8 mouse cellular contexts compared by ENCODE assay signal in the genomic region with DNA sequence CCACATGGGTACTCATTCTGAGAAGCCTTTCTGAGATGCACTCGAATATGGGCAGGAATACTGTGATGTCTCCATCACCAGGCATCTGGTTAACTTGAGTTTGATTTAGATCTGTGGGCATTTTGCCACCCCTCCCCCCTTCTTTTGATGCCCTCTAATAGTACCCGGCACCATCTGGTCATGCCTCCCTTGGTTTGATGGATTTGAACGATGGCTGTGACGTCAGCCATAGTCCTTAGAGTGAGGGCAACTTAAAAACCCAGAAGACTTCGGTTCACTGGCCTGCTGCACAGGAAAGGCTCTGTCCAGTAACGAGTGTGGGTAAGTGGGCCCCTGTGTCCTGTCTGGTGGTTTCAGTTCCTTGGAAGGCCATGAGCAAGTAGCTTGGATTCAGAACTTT.
DNase-seq lines count a peak whose midpoint lies in the region; ATAC-seq and TF ChIP-seq lines count a peak whose summit lies in the region.

No protein-coding gene starts in this region.

- peak overlapping the region; percentile 90 for H3K4me2 ChIP-seq in lung, embryonic 15.5 days
- H3K4me2 ChIP-seq in embryonic facial prominence, embryonic 14.5 days (ENCODE audit: low read depth, low read length) = peak overlapping the region; percentile 84
- H3K4me2 ChIP-seq in limb, embryonic 14.5 days (replicated peaks; ENCODE audit: low read depth, low read length, severe bottlenecking) = peak overlapping the region; percentile 90
- peak overlapping the region; percentile 72 for H3K4me2 ChIP-seq in stomach, embryonic 14.5 days (replicated peaks; ENCODE audit: low read depth, low read length)

- peak overlapping the region; percentile 2 for H3K9ac ChIP-seq in lung, embryonic 15.5 days
- peak overlapping the region; percentile 75 for H3K9ac ChIP-seq in embryonic facial prominence, embryonic 14.5 days (ENCODE audit: low read depth, low read length)
- no peak overlapping the region; the same call in 1 of the 2 replicates for H3K9ac ChIP-seq in limb, embryonic 14.5 days (ENCODE audit: low read depth, low read length, severe bottlenecking)
- peak overlapping the region; percentile 75; the same call in 1 of the 2 replicates for H3K9ac ChIP-seq in stomach, embryonic 14.5 days (replicated peaks; ENCODE audit: low read depth, low read length)

- peak overlapping the region; percentile 80 for H3K4me3 ChIP-seq in lung, embryonic 15.5 days
- peak overlapping the region; percentile 74 for H3K4me3 ChIP-seq in embryonic facial prominence, embryonic 14.5 days (ENCODE audit: low read depth, low read length)
- peak overlapping the region; percentile 81 for H3K4me3 ChIP-seq in limb, embryonic 14.5 days (replicated peaks; ENCODE audit: low read length)
- peak overlapping the region; percentile 74 for H3K4me3 ChIP-seq in stomach, embryonic 14.5 days (ENCODE audit: low read depth, low read length)

- peak overlapping the region; percentile 31; the same call in 1 of the 2 replicates for H3K27ac ChIP-seq in lung, embryonic 15.5 days
- no peak overlapping the region for H3K27ac ChIP-seq in embryonic facial prominence, embryonic 14.5 days (replicated peaks; ENCODE audit: low read depth, low read length)
- H3K27ac ChIP-seq in limb, embryonic 14.5 days (replicated peaks; ENCODE audit: low read depth, low read length) = no peak overlapping the region
- H3K27ac ChIP-seq in stomach, embryonic 14.5 days (ENCODE audit: low read length) = no peak overlapping the region

- TF ChIP-seq POLR2A in limb, embryonic 14.5 days (IDR thresholded peaks at IDR 0.05; ENCODE audit: borderline replicate concordance, extremely low read depth, insufficient read depth, insufficient read length) = no peak

- DNase-seq in lung, adult 18-20 months = no peak
- no peak for DNase-seq in embryonic facial prominence, embryonic 14.5 days (ENCODE audit: low spot score)
- DNase-seq in limb, embryonic 14.5 days (ENCODE audit: low spot score) = no peak
- no peak for DNase-seq in left cerebral cortex, postnatal 14 days (ENCODE audit: low spot score in 2 of 2)
- DNase-seq in B cell, adult 2 months = no peak

- WGBS in lung, embryonic 15.5 days = 24% methylated on average over 6 of the region's 6 CpGs
- 45% methylated on average over 6 of the region's 6 CpGs for WGBS in embryonic facial prominence, embryonic 14.5 days
- 16% methylated on average over 6 of the region's 6 CpGs for WGBS in limb, embryonic 14.5 days
- 35% methylated on average over 6 of the region's 6 CpGs for WGBS in stomach, embryonic 14.5 days

- H3K9me3 ChIP-seq in lung, embryonic 15.5 days = no peaks in the 10 kb centered on the region
- H3K9me3 ChIP-seq in embryonic facial prominence, embryonic 14.5 days (ENCODE audit: control insufficient read depth, low read length) = no peaks in the 10 kb centered on the region
- no peaks in the 10 kb centered on the region for H3K9me3 ChIP-seq in limb, embryonic 14.5 days (ENCODE audit: control insufficient read depth, low read length)
- no peaks in the 10 kb centered on the region for H3K9me3 ChIP-seq in stomach, embryonic 14.5 days (ENCODE audit: control insufficient read depth, low read depth, low read length)

- peaks cover 7% of the 10 kb centered on the region; the same call in 1 of the 2 replicates for H3K27me3 ChIP-seq in lung, embryonic 15.5 days
- 0 out of 2 replicates have a peak, but pooled peaks cover 10% of the 10 kb centered on the region for H3K27me3 ChIP-seq in embryonic facial prominence, embryonic 14.5 days (replicated peaks; ENCODE audit: control insufficient read depth, insufficient read depth, low read length)
- peaks cover 7% of the 10 kb centered on the region; the same call in 1 of the 2 replicates for H3K27me3 ChIP-seq in limb, embryonic 14.5 days (ENCODE audit: control insufficient read depth, insufficient read depth, low read length)
- no peaks in the 10 kb centered on the region for H3K27me3 ChIP-seq in stomach, embryonic 14.5 days (ENCODE audit: control insufficient read depth, insufficient read depth, low read length)

- no peak for ATAC-seq in lung, embryonic 15.5 days (ENCODE audit: borderline replicate concordance, extremely low read depth, low FRiP score, low TSS enrichment)
- ATAC-seq in embryonic facial prominence, embryonic 14.5 days (ENCODE audit: low read depth) = no peak
- no peak for ATAC-seq in limb, embryonic 14.5 days (ENCODE audit: low FRiP score, low read depth)
- no peak for ATAC-seq in stomach, embryonic 14.5 days (ENCODE audit: insufficient number of reproducible peaks, insufficient read depth, low FRiP score, low read depth)
- ATAC-seq in erythroid progenitor cell, adult 5-6 weeks (replicated peaks; ENCODE audit: low FRiP score, poor library complexity, severe bottlenecking) = no peak

- intact Hi-C loops in left cerebral cortex, postnatal 14 days (cut with DNase I) = loop anchor here (5.0 to 10.0 kb wide), 2 partner anchors 315 to 507 kb away; no protein-coding TSS in a partner anchor

- no peaks in the 10 kb centered on the region for H3K36me3 ChIP-seq in lung, embryonic 15.5 days
- H3K36me3 ChIP-seq in embryonic facial prominence, embryonic 14.5 days (ENCODE audit: control insufficient read depth, insufficient read depth, low read length) = no peaks in the 10 kb centered on the region
- H3K36me3 ChIP-seq in limb, embryonic 14.5 days (ENCODE audit: control insufficient read depth, insufficient read depth, low read length) = no peaks in the 10 kb centered on the region
- H3K36me3 ChIP-seq in stomach, embryonic 14.5 days (ENCODE audit: control insufficient read depth, insufficient read depth, low read length) = no peaks in the 10 kb centered on the region

- peaks cover 39% of the 10 kb centered on the region for H3K4me1 ChIP-seq in lung, embryonic 15.5 days
- H3K4me1 ChIP-seq in embryonic facial prominence, embryonic 14.5 days (ENCODE audit: control insufficient read depth, insufficient read depth, low read length) = peaks cover 18% of the 10 kb centered on the region
- H3K4me1 ChIP-seq in limb, embryonic 14.5 days (ENCODE audit: control insufficient read depth, insufficient read depth, low read length) = peaks cover 10% of the 10 kb centered on the region; the same call in 1 of the 2 replicates
- H3K4me1 ChIP-seq in stomach, embryonic 14.5 days (ENCODE audit: control insufficient read depth, insufficient read depth, low read length) = peaks cover 11% of the 10 kb centered on the region; the same call in 1 of the 2 replicates
